Mouse (Mus musculus): ENCODE measurements around the gene Igsf21. TPM values are rescaled to one million over a fixed set of nuclear protein-coding genes. Genes with fewer than 3 reads are reported as not detected.

The Igsf21 gene
- polyA plus RNA-seq, 1 experiment from 2014 or later, result 1.2 TPM

- Histone ChIP-seq H3K9me3 (replicated peaks) (no peaks in the 10 kb centered on the region), H3K4me2 (replicated peaks) (no peak overlapping the region), H3K27me3 (no peaks in the 10 kb centered on the region), H3K36me3 (no peaks in the 10 kb centered on the region), H3K4me1 (no peaks in the 10 kb centered on the region), H3K9ac (no peak overlapping the region), H3K27ac (replicated peaks) (no peak overlapping the region), H3K4me3 (replicated peaks) (no peak overlapping the region)
- 75% methylated on average over 7 of the region's 7 CpGs for WGBS
- ATAC-seq (ENCODE audit: insufficient number of reproducible peaks, low FRiP score, low TSS enrichment, low read depth), result no peak
Observed at GRCm38 (mm10) chr4:140188626-140189025, 58.0 kb downstream of the Igsf21 start.

- WGBS, result 56% methylated on average over 8 of the region's 8 CpGs
- H3K9me3 ChIP-seq (replicated peaks), result no peaks in the 10 kb centered on the region
- H3K4me1 ChIP-seq, result no peaks in the 10 kb centered on the region
- no peak overlapping the region for H3K9ac ChIP-seq
- H3K4me3 ChIP-seq (replicated peaks), result no peak overlapping the region
- no peaks in the 10 kb centered on the region for H3K27me3 ChIP-seq
- H3K36me3 ChIP-seq, result no peaks in the 10 kb centered on the region
- no peak overlapping the region for H3K27ac ChIP-seq (replicated peaks)
- ATAC-seq (ENCODE audit: insufficient number of reproducible peaks, low FRiP score, low TSS enrichment, low read depth), result no peak
- H3K4me2 ChIP-seq (replicated peaks), result no peak overlapping the region
Observed at GRCm38 (mm10) chr4:140187404-140188145, 59.0 kb downstream of the Igsf21 start.

GRCm38 (mm10) chr4:140179576-140179975, 67.0 kb downstream of the Igsf21 start:
- no peaks in the 10 kb centered on the region for H3K9me3 ChIP-seq (replicated peaks)
- H3K9ac ChIP-seq, result no peak overlapping the region
- H3K4me1 ChIP-seq, result no peaks in the 10 kb centered on the region
- no peak overlapping the region for H3K4me2 ChIP-seq (replicated peaks)
- no peaks in the 10 kb centered on the region; the same call in 1 of the 2 replicates for H3K27me3 ChIP-seq
- no peak overlapping the region for H3K27ac ChIP-seq (replicated peaks)
- no peaks in the 10 kb centered on the region for H3K36me3 ChIP-seq
- 53% methylated on average over 6 of the region's 6 CpGs for WGBS
- H3K4me3 ChIP-seq (replicated peaks), result no peak overlapping the region
- no peak for ATAC-seq (ENCODE audit: insufficient number of reproducible peaks, low FRiP score, low TSS enrichment, low read depth)

- ATAC-seq (ENCODE audit: insufficient number of reproducible peaks, low FRiP score, low TSS enrichment, low read depth), result no peak
- H3K27me3 ChIP-seq, result no peaks in the 10 kb centered on the region; the same call in 1 of the 2 replicates
- no peak overlapping the region for H3K27ac ChIP-seq (replicated peaks)
- no peaks in the 10 kb centered on the region for H3K36me3 ChIP-seq
- no peak overlapping the region for H3K9ac ChIP-seq
- H3K4me3 ChIP-seq (replicated peaks), result no peak overlapping the region
- 89% methylated on average over 6 of the region's 6 CpGs for WGBS
- no peaks in the 10 kb centered on the region for H3K9me3 ChIP-seq (replicated peaks)
- H3K4me2 ChIP-seq (replicated peaks), result no peak overlapping the region
- H3K4me1 ChIP-seq, result no peaks in the 10 kb centered on the region
Observed at GRCm38 (mm10) chr4:140177055-140177454, 69.5 kb downstream of the Igsf21 start.

- H3K9me3 ChIP-seq (replicated peaks), result no peaks in the 10 kb centered on the region
- WGBS, result 30% methylated on average over 13 of the region's 13 CpGs
- no peaks in the 10 kb centered on the region for H3K4me1 ChIP-seq
- no peak overlapping the region for H3K27ac ChIP-seq (replicated peaks)
- H3K4me2 ChIP-seq (replicated peaks), result no peak overlapping the region
- H3K27me3 ChIP-seq, result no peaks in the 10 kb centered on the region; the same call in 1 of the 2 replicates
- no peak overlapping the region for H3K9ac ChIP-seq
- ATAC-seq (ENCODE audit: insufficient number of reproducible peaks, low FRiP score, low TSS enrichment, low read depth), result no peak
- no peaks in the 10 kb centered on the region for H3K36me3 ChIP-seq
- no peak overlapping the region for H3K4me3 ChIP-seq (replicated peaks)
Observed at GRCm38 (mm10) chr4:140173746-140174399, 72.7 kb downstream of the Igsf21 start.

- no peak for ATAC-seq (ENCODE audit: insufficient number of reproducible peaks, low FRiP score, low TSS enrichment, low read depth)
- WGBS, result 60% methylated on average over 12 of the region's 12 CpGs
- no peak overlapping the region for H3K4me3 ChIP-seq (replicated peaks)
Observed at GRCm38 (mm10) chr4:140173084-140173483, 73.5 kb downstream of the Igsf21 start.

GRCm38 (mm10) chr4:140171917-140172316, 74.7 kb downstream of the Igsf21 start:
- ATAC-seq (ENCODE audit: insufficient number of reproducible peaks, low FRiP score, low TSS enrichment, low read depth), result no peak
- Histone ChIP-seq H3K4me2 (replicated peaks) (no peak overlapping the region), H3K4me3 (replicated peaks) (no peak overlapping the region), H3K27me3 (no peaks in the 10 kb centered on the region), H3K36me3 (no peaks in the 10 kb centered on the region), H3K4me1 (no peaks in the 10 kb centered on the region), H3K27ac (replicated peaks) (no peak overlapping the region), H3K9me3 (replicated peaks) (no peaks in the 10 kb centered on the region), H3K9ac (no peak overlapping the region)
- 43% methylated on average over 1 of the region's 1 CpGs for WGBS

More at GRCm38 (mm10) chr4:140173084-140173483, 73.5 kb downstream of the Igsf21 start:
- Histone ChIP-seq H3K9me3 (replicated peaks) (no peaks in the 10 kb centered on the region), H3K36me3 (no peaks in the 10 kb centered on the region), H3K27me3 (no peaks in the 10 kb centered on the region; the same call in 1 of the 2 replicates), H3K4me1 (no peaks in the 10 kb centered on the region), H3K27ac (replicated peaks) (no peak overlapping the region), H3K4me2 (replicated peaks) (no peak overlapping the region), H3K9ac (no peak overlapping the region)

GRCm38 (mm10) chr4:140171189-140171588, 75.4 kb downstream of the Igsf21 start:
- H3K4me2 ChIP-seq (replicated peaks), result no peak overlapping the region
- H3K27me3 ChIP-seq, result no peaks in the 10 kb centered on the region
- H3K27ac ChIP-seq (replicated peaks), result no peak overlapping the region
- no peaks in the 10 kb centered on the region for H3K4me1 ChIP-seq
- H3K36me3 ChIP-seq, result no peaks in the 10 kb centered on the region
- no peak for ATAC-seq (ENCODE audit: insufficient number of reproducible peaks, low FRiP score, low TSS enrichment, low read depth)
- H3K9ac ChIP-seq, result no peak overlapping the region
- H3K9me3 ChIP-seq (replicated peaks), result no peaks in the 10 kb centered on the region
- H3K4me3 ChIP-seq (replicated peaks), result no peak overlapping the region

- Histone ChIP-seq H3K4me2 (replicated peaks) (no peak overlapping the region), H3K27me3 (no peaks in the 10 kb centered on the region), H3K4me1 (no peaks in the 10 kb centered on the region), H3K27ac (replicated peaks) (no peak overlapping the region), H3K9me3 (replicated peaks) (no peaks in the 10 kb centered on the region), H3K36me3 (no peaks in the 10 kb centered on the region), H3K4me3 (replicated peaks) (no peak overlapping the region), H3K9ac (no peak overlapping the region)
- 81% methylated on average over 7 of the region's 7 CpGs for WGBS
- no peak for ATAC-seq (ENCODE audit: insufficient number of reproducible peaks, low FRiP score, low TSS enrichment, low read depth)
Observed at GRCm38 (mm10) chr4:140165851-140166250, 80.7 kb downstream of the Igsf21 start.

GRCm38 (mm10) chr4:140164662-140165061, 81.9 kb downstream of the Igsf21 start:
- no peaks in the 10 kb centered on the region for H3K9me3 ChIP-seq (replicated peaks)
- no peaks in the 10 kb centered on the region for H3K36me3 ChIP-seq
- ATAC-seq (ENCODE audit: insufficient number of reproducible peaks, low FRiP score, low TSS enrichment, low read depth), result no peak
- H3K27ac ChIP-seq (replicated peaks), result no peak overlapping the region
- H3K4me2 ChIP-seq (replicated peaks), result no peak overlapping the region
- WGBS, result 83% methylated on average over 9 of the region's 9 CpGs
- H3K9ac ChIP-seq, result no peak overlapping the region
- H3K4me3 ChIP-seq (replicated peaks), result no peak overlapping the region
- no peaks in the 10 kb centered on the region for H3K4me1 ChIP-seq
- no peaks in the 10 kb centered on the region for H3K27me3 ChIP-seq

GRCm38 (mm10) chr4:140159617-140160016, 87.0 kb downstream of the Igsf21 start:
- no peaks in the 10 kb centered on the region for H3K4me1 ChIP-seq

More at GRCm38 (mm10) chr4:140159617-140160016, 87.0 kb downstream of the Igsf21 start:
- H3K27ac ChIP-seq (replicated peaks), result no peak overlapping the region
- H3K27me3 ChIP-seq, result no peaks in the 10 kb centered on the region
- no peaks in the 10 kb centered on the region for H3K36me3 ChIP-seq
- no peak for ATAC-seq (ENCODE audit: insufficient number of reproducible peaks, low FRiP score, low TSS enrichment, low read depth)
- 34% methylated on average over 3 of the region's 3 CpGs for WGBS
- no peak overlapping the region for H3K4me2 ChIP-seq (replicated peaks)
- no peak overlapping the region for H3K9ac ChIP-seq
- H3K9me3 ChIP-seq (replicated peaks), result no peaks in the 10 kb centered on the region
- no peak overlapping the region for H3K4me3 ChIP-seq (replicated peaks)

All from embryonic facial prominence, embryonic 15.5 days (tissue).